Mouse (Mus musculus) B cell, adult 62 days (primary cell): ENCODE data around the gene Pir. TPM values are rescaled to one million over a fixed set of nuclear protein-coding genes. Genes with fewer than 3 reads are reported as not detected.

Experiments
- total RNA-seq: library from RNA; stranded (reverse); gene quantifications from 4 replicates; pipeline ENCODE4 v1.2.4, GENCODE M21; 2023

Pir gene
- 0.22 TPM in 1 of 4 replicates, not detected in the others for total RNA-seq

GRCm38 (mm10) chrX:164269285-164269761 lies at the start of gene Pir:
Pir (plus strand) TSS chrX:164269371.

DNA sequence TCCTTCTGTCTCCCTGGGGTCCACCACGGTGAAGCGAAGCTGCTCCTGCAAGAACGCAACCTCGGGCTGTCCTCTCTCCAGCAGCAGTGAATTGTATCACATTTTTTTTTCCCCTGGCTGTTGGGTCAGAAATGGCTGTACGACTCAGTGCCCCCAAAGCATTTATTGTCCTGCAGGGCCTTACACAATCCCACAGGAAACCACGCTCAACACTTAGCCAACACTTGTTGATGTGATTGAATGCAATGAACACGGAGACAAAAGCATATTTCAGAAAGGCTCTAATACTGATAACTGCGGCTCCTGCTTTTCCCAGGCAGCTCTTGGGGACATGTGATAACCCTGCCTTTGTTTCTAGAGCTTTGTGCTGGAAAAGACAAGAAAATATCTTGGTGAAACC lies 11.1 kb upstream of the Pir start, which contains the start of gene Bmx:
Gene Bmx, minus strand, starts transcription at position 137 of the 400 bp plus-strand sequence.

GRCm38 (mm10) chrX:164373081-164373480 lies 103.9 kb downstream of the Pir start, which contains the start of gene Vegfd:
Vegfd (plus strand) TSS chrX:164373378.

GRCm38 (mm10) chrX:164419471-164419939 lies 150.3 kb downstream of the Pir start, which contains the start of gene Piga:
Piga (plus strand) TSS chrX:164419787.

Other genes with a start within 250 kb of the Pir start
- 0.15 to 0.22 TPM in 2 of 4 replicates, not detected in the others for gene Car5b, start 241.4 kb upstream of the Pir start, total RNA-seq
- 15.4 to 20.7 TPM (median 17.7 TPM) in 4 replicates for gene Siah1b, start 192.9 kb upstream of the Pir start, total RNA-seq
- gene Cltrn, start 180.5 kb upstream of the Pir start, total RNA-seq: not detected in 4 replicates
- not detected in 4 replicates for gene Ace2, start 130.0 kb upstream of the Pir start, total RNA-seq
- not detected in 4 replicates for gene Bmx, start 11.2 kb upstream of the Pir start, total RNA-seq
- not detected in 4 replicates for gene Vegfd, start 104.0 kb downstream of the Pir start, total RNA-seq
- 14.0 to 19.5 TPM (median 15.9 TPM) in 4 replicates for gene Piga, start 150.4 kb downstream of the Pir start, total RNA-seq
- gene Asb11, start 167.6 kb downstream of the Pir start, total RNA-seq: not detected in 4 replicates
- gene Asb9, start 237.0 kb downstream of the Pir start, total RNA-seq: not detected in 4 replicates